Mouse (Mus musculus) lung, adult 2 months (tissue): ENCODE measurements around the gene Adgre1.

Source experiments
- CTCF ChIP-seq: fragments of 200-500 bp; IDR thresholded peaks from 2 replicates; pipeline ENCODE4 v1.5.1; 2011; ENCODE audit warnings: mild to moderate bottlenecking, low read length, control low read depth; ENCODE audit not compliant: insufficient read depth
- POLR2A ChIP-seq: fragments of 200-500 bp; IDR thresholded peaks from 2 replicates; pipeline ENCODE4 v1.6.1; 2011; ENCODE audit warnings: low read depth, mild to moderate bottlenecking, control low read depth, low read length, borderline replicate concordance; ENCODE audit errors: extremely low read depth

DNA sequence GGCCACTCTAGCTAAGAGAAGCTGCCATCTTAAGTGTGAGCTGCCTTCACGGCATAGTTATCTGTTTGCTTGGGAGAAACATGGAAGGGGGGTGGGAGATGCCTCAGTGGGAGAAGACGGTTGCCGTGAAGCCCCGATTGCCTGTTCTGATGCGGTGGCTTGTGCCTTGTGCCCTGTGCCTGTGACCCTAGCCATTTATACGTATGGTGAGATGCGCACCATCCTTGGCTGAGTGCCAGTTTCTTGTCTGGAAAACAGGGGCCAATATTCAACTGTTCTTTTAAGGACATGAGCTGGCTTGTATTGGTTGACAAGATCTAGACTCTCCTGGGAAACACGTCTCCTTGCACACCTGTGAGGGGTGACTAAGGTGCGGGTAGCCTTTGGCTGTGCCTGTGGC is 7.4 kb upstream of the Adgre1 start:
- no peak for TF ChIP-seq POLR2A
- TF ChIP-seq CTCF: no peak
